Mouse (Mus musculus): Measurements from ENCODE around the gene Gm36210.

DNA sequence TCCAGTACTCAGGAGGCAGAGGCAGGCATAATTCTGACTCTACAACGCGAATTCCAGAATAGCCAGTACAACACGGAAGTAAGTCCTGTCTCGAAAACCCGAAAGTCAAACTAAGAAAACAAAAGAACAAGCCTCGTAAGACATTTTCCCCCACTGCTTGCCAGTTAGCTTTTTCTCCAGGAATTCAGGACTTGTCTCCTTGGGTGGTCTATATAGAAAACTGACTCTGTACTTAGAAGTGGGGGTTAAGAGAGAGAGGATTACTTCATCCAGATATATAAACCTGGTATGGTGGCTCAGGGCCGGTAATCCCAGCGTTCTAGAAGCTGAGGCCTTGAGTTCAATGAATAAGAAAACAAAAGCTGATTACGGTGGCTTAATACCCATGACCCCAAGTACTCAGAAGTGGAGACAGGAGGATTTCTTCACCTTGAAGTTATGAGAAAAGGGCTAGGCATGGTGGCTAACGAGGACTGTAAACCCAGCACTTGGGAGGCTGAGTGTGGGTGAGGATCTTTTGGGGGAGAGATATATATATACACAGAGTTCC lies 39.6 kb downstream of the Gm36210 start:
- TF ChIP-seq CTCF (IDR thresholded peaks at IDR 0.05; ENCODE audit: low read depth), result no peak
- no peak for TF ChIP-seq EP300 (IDR thresholded peaks at IDR 0.05; ENCODE audit: low read depth)

Measured in liver, embryonic 14.5 days (tissue).